Mouse (Mus musculus) mesoderm, embryonic 11.5 days (tissue): ENCODE data around the gene Ackr4.

Source experiments
- DNase-seq: peaks from one replicate; pipeline ENCODE4 v3.0.0-alpha.2; 2012; ENCODE audit warnings: low read depth, low spot score

Ackr4 gene

DNA sequence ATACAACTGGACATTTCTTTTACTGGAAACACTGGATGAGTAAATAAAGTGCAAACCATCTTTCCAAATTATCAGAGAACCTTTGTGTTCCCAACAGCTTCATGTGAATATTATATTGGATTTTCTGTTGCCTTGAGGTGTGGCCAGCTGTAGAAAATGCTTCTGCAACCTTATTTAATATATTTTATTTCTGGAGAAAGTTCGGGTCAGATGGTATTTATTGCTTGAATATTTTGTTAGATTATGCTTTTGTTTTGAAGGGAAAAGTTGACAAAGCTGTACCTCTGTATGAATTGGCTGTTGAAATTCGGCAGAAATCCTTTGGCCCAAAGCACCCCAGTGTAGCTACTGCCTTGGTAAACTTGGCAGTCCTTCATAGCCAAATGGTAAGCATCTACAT lies 86.4 kb downstream of the Ackr4 start, which contains the start of gene Gm28305:
TSS of gene Gm28305 (plus strand) at position 301 of the 400 bp plus-strand sequence.
- DNase-seq, result no peak

DNA sequence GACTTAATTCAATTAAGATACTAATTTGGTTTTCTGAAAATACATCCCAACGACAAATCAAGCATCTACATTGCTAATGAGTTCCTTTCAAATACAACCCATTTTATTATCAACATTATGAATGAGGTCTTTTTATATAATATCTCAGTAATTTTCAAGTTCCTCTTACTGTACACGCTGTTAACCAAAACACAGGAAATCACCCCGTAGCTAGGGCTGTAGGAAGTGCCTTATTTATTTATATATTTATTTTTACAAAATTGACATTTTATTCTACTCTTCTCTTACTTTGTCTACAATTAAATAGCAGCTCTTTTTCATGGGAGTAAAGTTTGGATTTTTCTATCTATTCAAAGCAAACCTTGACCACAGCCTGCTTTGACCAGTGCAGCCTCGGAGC lies 87.0 kb downstream of the Ackr4 start:
- no peak for DNase-seq

DNA sequence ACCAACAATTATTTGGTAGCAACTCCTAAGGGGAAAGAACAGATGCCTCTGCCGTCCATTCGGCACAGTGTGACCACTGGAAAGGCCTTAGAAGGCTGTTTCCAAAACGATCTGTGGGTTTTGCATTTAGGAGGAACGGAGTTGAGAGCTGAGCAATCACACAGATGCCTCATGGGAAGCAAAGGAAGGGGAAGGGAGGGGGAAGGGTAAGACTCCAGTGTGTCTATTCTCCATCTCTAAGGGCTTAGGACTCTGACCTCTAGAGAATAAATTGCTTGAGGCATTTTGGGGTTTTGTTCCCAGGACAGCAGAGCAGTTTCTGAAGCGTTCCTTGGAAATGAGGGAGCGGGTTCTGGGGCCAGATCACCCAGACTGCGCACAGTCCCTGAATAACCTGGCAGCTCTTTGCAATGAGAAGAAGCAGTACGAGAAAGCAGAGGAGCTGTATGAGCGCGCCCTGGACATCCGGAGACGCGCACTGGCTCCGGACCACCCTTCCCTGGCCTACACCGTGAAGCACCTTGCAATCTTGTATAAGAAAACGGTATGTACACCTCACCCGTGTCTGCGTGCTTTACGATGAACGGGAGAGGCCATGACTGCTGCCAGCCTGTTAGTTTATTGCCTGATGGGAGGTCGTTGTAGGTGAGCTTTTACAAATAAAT lies 87.6 kb downstream of the Ackr4 start:
- DNase-seq, result no peak

GRCm38 (mm10) chr9:104038266-104038665 lies 88.5 kb downstream of the Ackr4 start:
- DNase-seq, result no peak

- DNase-seq, result peak; percentile 87
Measured at GRCm38 (mm10) chr9:104035261-104036015, 91.3 kb downstream of the Ackr4 start.

- no peak for DNase-seq
Measured at GRCm38 (mm10) chr9:104034718-104035117, 92.0 kb downstream of the Ackr4 start.

DNA sequence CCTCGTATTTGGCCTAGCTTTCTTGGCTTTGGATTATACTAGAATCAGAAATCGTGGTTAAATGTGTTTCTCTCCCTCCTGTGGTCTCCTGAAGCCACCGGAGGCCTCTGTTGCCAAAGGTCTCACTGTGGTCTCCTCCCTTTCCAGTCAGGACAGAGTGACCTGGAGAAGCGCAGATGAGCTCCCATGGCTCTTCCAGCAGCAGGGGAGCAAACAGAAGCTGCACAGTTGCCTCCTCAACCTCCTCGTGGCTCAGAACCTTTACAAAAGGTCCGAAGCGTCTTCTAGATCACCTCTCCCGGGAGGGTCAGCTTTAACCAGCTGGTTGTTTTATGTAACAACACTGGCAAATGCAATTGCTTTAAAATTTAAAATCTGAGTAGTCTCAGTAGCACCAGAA lies 92.5 kb downstream of the Ackr4 start:
- no peak for DNase-seq
